Mouse (Mus musculus): ENCODE data around the gene Gpd1.
"Not testable (repeated sequence)": the region's sequence is repeated elsewhere in the genome, so short reads cannot be mapped to it uniquely, and the experiment has no call there.

Gene Gpd1

DNA sequence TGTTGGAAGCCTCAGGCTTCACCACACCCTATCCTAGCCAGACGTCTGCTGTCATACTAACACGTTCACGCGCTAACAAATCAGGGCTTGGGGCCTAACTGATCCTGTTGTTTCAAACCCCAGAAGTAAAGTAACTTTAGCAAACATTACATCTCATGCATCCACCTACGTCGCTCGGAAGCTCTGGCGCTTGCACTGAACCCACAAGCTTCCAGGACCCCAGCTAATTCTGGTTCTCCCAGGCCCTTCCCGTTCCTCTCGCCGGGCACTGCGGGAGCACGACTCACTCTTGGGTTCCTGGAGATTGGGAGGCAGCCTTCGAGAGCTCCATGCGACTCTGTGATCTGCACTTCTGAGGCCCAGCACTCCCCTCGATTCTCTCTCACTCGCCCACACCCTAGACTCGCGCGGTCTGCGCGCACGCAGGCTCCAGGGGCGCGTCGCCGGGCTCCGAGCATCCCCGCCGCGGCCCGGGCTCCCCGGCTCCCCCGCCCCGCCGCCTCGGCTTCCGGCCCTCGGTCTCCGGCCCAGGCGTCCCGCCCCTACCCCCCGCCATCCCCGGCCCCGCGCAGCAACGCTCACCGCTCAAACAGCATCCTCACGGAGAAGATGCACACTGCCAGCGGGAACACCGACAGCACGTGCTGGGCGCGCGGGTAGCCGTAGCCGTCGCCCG, 54.4 kb downstream of the Gpd1 start:
- peak; percentile 59 for DNase-seq (ENCODE audit: extremely low spot score)

GRCm38 (mm10) chr15:99772277-99772880, 55.1 kb downstream of the Gpd1 start:
- peak; percentile 95 for DNase-seq (ENCODE audit: extremely low spot score)

DNA sequence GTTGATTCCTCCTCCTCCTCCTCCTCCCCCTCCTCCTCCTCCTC, 55.4 kb downstream of the Gpd1 start, which contains the start of gene Cers5:
Gene Cers5 (minus strand): TSS at position 5 of the 44 bp plus-strand sequence.
- not testable (repeated sequence) for DNase-seq (ENCODE audit: extremely low spot score)

- no peak for DNase-seq (ENCODE audit: extremely low spot score)
Observed at GRCm38 (mm10) chr15:99772925-99773324, 55.6 kb downstream of the Gpd1 start.
